Mouse (Mus musculus) hindbrain, embryonic 15.5 days (tissue): ENCODE measurements at regions not wholly inside any gene's neighbourhood (a gene's known extent, or its start where the extent isn't known, plus 50 kb on each side); places are given as distances from the start of the nearest gene placed in this dataset.

Experiments used
- ATAC-seq: fragments of 200-750 bp; cut with Nextera tagmentation; 2 replicates; pipeline ENCODE4 v1.8.0; 2017; ENCODE audit warnings: low read depth, moderate number of reproducible peaks, moderate TSS enrichment; ENCODE audit not compliant: low FRiP score
- H3K27ac ChIP-seq: fragments of 300-500 bp; sonication (generic); replicated peaks from 2 replicates; pipeline ENCODE4 v1.5.1; 2015; ENCODE audit warnings: mild to moderate bottlenecking, inconsistent platforms
- H3K27me3 ChIP-seq: fragments of 300-500 bp; sonication (generic); 2 replicates; pipeline ENCODE4 v1.6.1; 2015; ENCODE audit warnings: control low read depth, inconsistent platforms
- H3K36me3 ChIP-seq: fragments of 300-500 bp; sonication (generic); 2 replicates; pipeline ENCODE4 v1.6.1; 2015; ENCODE audit warnings: control low read depth, inconsistent platforms
- H3K4me1 ChIP-seq: fragments of 300-500 bp; sonication (generic); replicated peaks from 2 replicates; pipeline ENCODE4 v1.6.1; 2015; ENCODE audit warnings: control low read depth, inconsistent platforms
- H3K4me2 ChIP-seq: fragments of 300-500 bp; sonication (generic); 2 replicates; pipeline ENCODE4 v1.6.1; 2015; ENCODE audit warnings: moderate library complexity, mild to moderate bottlenecking, inconsistent platforms
- H3K4me3 ChIP-seq: fragments of 300-500 bp; sonication (generic); 2 replicates; pipeline ENCODE4 v1.5.1; 2015; ENCODE audit warnings: mild to moderate bottlenecking, inconsistent platforms
- H3K9ac ChIP-seq: fragments of 300-500 bp; sonication (generic); 2 replicates; pipeline ENCODE4 v1.6.1; 2015; ENCODE audit warnings: inconsistent platforms
- H3K9me3 ChIP-seq: fragments of 300-500 bp; sonication (generic); 2 replicates; pipeline ENCODE4 v1.6.1; 2016; ENCODE audit warnings: control low read depth, inconsistent platforms
- WGBS: fragments of 180-500 bp; shearing (Covaris S2); methylation state at CpG from one replicate; pipeline ENCODE4 v1.1.7; 2015; 5-methylcytosine and 5-hydroxymethylcytosine counted together

DNA sequence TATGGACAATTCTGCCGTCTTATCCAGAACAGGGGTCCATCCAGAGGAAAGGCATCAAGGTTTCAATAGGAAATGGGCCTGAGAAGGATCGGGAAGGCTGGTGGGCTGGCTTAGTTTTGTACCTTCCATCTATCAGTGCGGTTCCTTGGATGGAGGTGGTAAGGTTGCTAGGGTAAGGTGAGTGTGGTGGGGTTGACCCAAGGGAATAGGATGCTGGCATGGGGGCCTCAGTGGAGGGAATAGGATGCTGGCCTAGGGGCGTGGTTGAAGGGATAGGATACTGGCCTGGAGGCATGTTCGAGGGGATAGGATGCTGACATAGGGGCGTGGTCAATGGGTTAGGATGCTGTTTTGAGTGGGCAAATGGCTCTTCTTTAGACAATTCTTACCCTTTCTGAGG is 82.6 kb upstream of the Sel1l start:
- 92% methylated on average over 6 of the region's 6 CpGs for WGBS
- ATAC-seq: no peak
- Histone ChIP-seq H3K4me3 (no peak overlapping the region), H3K4me2 (no peak overlapping the region), H3K4me1 (no peaks in the 10 kb centered on the region), H3K27ac (no peak overlapping the region), H3K36me3 (no peaks in the 10 kb centered on the region), H3K27me3 (no peaks in the 10 kb centered on the region), H3K9ac (no peak overlapping the region), H3K9me3 (no peaks in the 10 kb centered on the region)

DNA sequence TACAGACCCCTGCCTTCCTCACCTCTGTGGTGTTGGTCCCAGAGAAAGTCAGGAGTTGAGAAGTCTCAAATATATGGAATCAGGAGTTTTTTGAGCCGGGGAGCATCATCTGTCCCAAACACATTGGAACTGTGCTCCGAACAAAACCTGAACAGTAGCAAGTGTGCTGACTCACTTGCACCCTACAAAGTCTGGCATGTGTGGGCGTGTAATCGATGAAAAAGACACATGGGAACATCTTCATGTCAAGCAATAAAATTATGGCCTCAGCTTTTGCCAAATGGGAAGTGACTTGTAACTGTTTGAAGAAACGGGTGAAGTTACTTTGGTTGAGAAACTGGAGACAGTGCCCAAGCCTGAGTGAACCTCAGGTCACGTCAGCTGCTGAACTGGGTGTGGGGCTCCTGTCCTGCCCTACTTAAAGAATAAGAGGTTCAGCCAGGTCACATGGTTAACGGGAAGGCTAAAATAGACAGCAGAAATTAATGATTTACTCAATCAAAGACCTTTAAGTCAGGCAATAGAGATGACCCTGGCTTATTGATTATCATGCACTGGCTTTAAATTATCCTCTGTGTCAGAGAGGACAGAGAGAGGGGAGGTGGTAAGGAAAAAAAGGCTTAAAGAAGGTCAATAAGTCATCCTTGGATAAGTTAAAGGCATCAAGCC is 80.6 kb upstream of the Sel1l start:
- Histone ChIP-seq H3K27me3 (no peaks in the 10 kb centered on the region), H3K27ac (no peak overlapping the region), H3K9ac (no peak overlapping the region), H3K4me1 (no peaks in the 10 kb centered on the region), H3K9me3 (no peaks in the 10 kb centered on the region), H3K4me2 (no peak overlapping the region), H3K4me3 (no peak overlapping the region), H3K36me3 (no peaks in the 10 kb centered on the region)
- 72% methylated on average over 7 of the region's 7 CpGs for WGBS
- no peak for ATAC-seq

- ATAC-seq: no peak
- Histone ChIP-seq H3K4me3 (no peak overlapping the region), H3K9me3 (no peaks in the 10 kb centered on the region), H3K9ac (no peak overlapping the region), H3K27ac (no peak overlapping the region), H3K36me3 (no peaks in the 10 kb centered on the region), H3K4me2 (no peak overlapping the region), H3K27me3 (no peaks in the 10 kb centered on the region), H3K4me1 (no peaks in the 10 kb centered on the region)
- 69% methylated on average over 6 of the region's 6 CpGs for WGBS
Observed at GRCm38 (mm10) chr12:91927576-91927975, 78.6 kb upstream of the Sel1l start.

DNA sequence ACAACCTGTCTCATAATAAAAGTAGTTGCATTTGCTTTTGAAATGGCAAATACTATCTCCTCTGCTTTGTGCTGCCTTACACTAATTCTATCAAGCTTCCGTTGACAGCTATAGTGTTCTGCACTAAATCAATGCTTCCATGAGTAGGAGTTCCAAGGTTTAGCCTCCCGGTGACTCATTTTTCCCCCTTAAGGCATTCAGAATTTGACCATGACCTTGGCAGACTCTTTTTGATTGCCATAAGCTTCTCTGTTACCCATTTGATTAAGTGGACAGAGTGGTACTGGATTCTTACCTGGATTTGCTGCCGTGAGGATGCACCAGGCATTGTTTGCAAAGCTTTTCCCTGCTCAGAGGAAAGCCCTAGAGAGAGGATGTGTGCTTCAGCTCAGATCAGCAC is 66.5 kb upstream of the Sel1l start:
- H3K9ac ChIP-seq: no peak overlapping the region
- 75% methylated on average over 3 of the region's 3 CpGs for WGBS
- no peaks in the 10 kb centered on the region for H3K36me3 ChIP-seq
- no peaks in the 10 kb centered on the region for H3K4me1 ChIP-seq
- H3K27me3 ChIP-seq: no peaks in the 10 kb centered on the region
- no peaks in the 10 kb centered on the region for H3K9me3 ChIP-seq
- H3K4me3 ChIP-seq: no peak overlapping the region
- H3K27ac ChIP-seq: no peak overlapping the region
- no peak for ATAC-seq
- no peak overlapping the region for H3K4me2 ChIP-seq

DNA sequence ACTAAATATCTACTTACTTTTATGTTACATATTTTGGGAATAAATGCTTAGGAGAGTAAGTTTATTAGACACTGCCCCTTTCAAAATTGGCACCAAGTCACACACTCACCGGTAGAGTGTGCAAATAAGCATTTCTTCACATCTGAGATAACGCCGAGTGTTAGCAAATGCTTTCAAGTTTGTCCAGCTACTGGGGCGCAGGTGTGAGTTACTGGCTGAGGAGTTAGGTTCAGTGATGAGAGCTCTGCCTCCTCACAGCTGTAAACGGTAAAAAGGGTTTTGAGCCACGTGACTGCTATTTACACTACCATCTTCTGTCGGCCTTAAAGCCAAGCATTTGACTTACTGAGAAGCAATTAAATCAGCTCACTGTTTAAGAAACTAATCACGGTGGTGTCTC is 61.6 kb upstream of the Sel1l start:
- Histone ChIP-seq H3K4me1 (no peaks in the 10 kb centered on the region), H3K27ac (no peak overlapping the region), H3K9ac (no peak overlapping the region), H3K36me3 (no peaks in the 10 kb centered on the region), H3K4me2 (no peak overlapping the region), H3K27me3 (no peaks in the 10 kb centered on the region), H3K9me3 (no peaks in the 10 kb centered on the region), H3K4me3 (no peak overlapping the region)
- no peak for ATAC-seq
- 79% methylated on average over 8 of the region's 8 CpGs for WGBS
